Mouse (Mus musculus) olfactory bulb, adult 2 months (tissue): ENCODE results near the gene Zfyve19.

ENCODE experiments used
- CTCF ChIP-seq: fragments of 200-500 bp; IDR thresholded peaks from 2 replicates; pipeline ENCODE4 v1.5.1; 2012; ENCODE audit warnings: low read depth, mild to moderate bottlenecking, low read length, moderate library complexity; ENCODE audit not compliant: insufficient read depth
- POLR2A ChIP-seq: fragments of 200-500 bp; IDR thresholded peaks from 2 replicates; pipeline ENCODE4 v1.6.1; 2012; ENCODE audit warnings: mild to moderate bottlenecking, low read depth, low read length, moderate library complexity; ENCODE audit not compliant: insufficient read depth

DNA sequence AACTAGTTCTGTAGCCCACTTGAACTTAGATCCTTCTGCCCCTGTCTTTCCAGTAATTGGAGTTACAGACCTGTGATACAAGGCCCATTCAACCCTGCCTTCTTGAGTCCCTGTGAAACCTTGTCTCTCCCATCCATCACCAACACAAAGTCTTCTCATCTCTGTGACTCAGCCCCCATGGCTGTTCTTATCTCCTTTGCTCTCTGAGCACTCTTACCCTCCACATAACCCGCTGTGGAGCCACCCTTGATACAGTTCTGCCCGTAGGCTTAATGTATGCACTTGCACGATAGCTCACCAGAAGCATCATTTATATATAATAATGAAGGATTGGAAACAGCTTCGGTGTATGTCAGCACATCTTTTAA lies 32.4 kb downstream of the Zfyve19 start:
- TF ChIP-seq CTCF (no peak), POLR2A (no peak)
